Mouse (Mus musculus): ENCODE measurements around the gene B3galnt1. TPM values are rescaled to one million over a fixed set of nuclear protein-coding genes. Genes with fewer than 3 reads are reported as not detected.

Gene B3galnt1
- polyA plus RNA-seq, 1 experiment from 2014 or later: 29.2 TPM

- Histone ChIP-seq H3K9me3 (no peaks in the 10 kb centered on the region), H3K36me3 (replicated peaks) (no peaks in the 10 kb centered on the region), H3K4me1 (peaks cover 11% of the 10 kb centered on the region), H3K27me3 (ENCODE audit: poor library complexity, severe bottlenecking) (no peaks in the 10 kb centered on the region), H3K27ac (no peak overlapping the region), H3K4me3 (no peak overlapping the region)
- 88% methylated on average over 6 of the region's 6 CpGs for WGBS
- DNase-seq (ENCODE audit: extremely low spot score, low spot score): no peak
These were observed 39.3 kb downstream of the B3galnt1 start for GRCm38 (mm10) chr3:69559316-69559974.

GRCm38 (mm10) chr3:69556092-69556778, 42.5 kb downstream of the B3galnt1 start:
- H3K27ac ChIP-seq: no peak overlapping the region
- H3K36me3 ChIP-seq (replicated peaks): peaks cover 14% of the 10 kb centered on the region
- DNase-seq (ENCODE audit: extremely low spot score, low spot score): no peak
- no peaks in the 10 kb centered on the region for H3K9me3 ChIP-seq
- H3K27me3 ChIP-seq (ENCODE audit: poor library complexity, severe bottlenecking): no peaks in the 10 kb centered on the region
- 89% methylated on average over 12 of the region's 12 CpGs for WGBS
- no peak overlapping the region for H3K4me3 ChIP-seq
- H3K4me1 ChIP-seq: peaks cover 8% of the 10 kb centered on the region; the same call in 1 of the 2 replicates

- H3K36me3 ChIP-seq (replicated peaks): peaks cover 14% of the 10 kb centered on the region
- no peak overlapping the region for H3K4me3 ChIP-seq
- WGBS: 91% methylated on average over 6 of the region's 6 CpGs
- no peaks in the 10 kb centered on the region for H3K9me3 ChIP-seq
- no peak overlapping the region for H3K27ac ChIP-seq
- H3K4me1 ChIP-seq: peaks cover 8% of the 10 kb centered on the region; the same call in 1 of the 2 replicates
- no peak for DNase-seq (ENCODE audit: extremely low spot score, low spot score)
- H3K27me3 ChIP-seq (ENCODE audit: poor library complexity, severe bottlenecking): no peaks in the 10 kb centered on the region
These were observed 43.2 kb downstream of the B3galnt1 start for GRCm38 (mm10) chr3:69555511-69555910.

GRCm38 (mm10) chr3:69549602-69550001, 49.2 kb downstream of the B3galnt1 start:
- Histone ChIP-seq H3K4me3 (no peak overlapping the region), H3K27me3 (ENCODE audit: poor library complexity, severe bottlenecking) (no peaks in the 10 kb centered on the region), H3K36me3 (replicated peaks) (peaks cover 14% of the 10 kb centered on the region), H3K4me1 (0 out of 2 replicates have a peak, but pooled peaks cover 2% of the 10 kb centered on the region), H3K27ac (no peak overlapping the region), H3K9me3 (no peaks in the 10 kb centered on the region)
- DNase-seq (ENCODE audit: extremely low spot score, low spot score): no peak
- 80% methylated on average over 4 of the region's 4 CpGs for WGBS

- 89% methylated on average over 22 of the region's 22 CpGs for WGBS
- no peak overlapping the region for H3K27ac ChIP-seq
- peaks cover 11% of the 10 kb centered on the region for H3K36me3 ChIP-seq (replicated peaks)
- no peak for DNase-seq (ENCODE audit: extremely low spot score, low spot score)
- H3K4me1 ChIP-seq: 0 out of 2 replicates have a peak, but pooled peaks cover 2% of the 10 kb centered on the region
- no peaks in the 10 kb centered on the region for H3K9me3 ChIP-seq
- no peaks in the 10 kb centered on the region for H3K27me3 ChIP-seq (ENCODE audit: poor library complexity, severe bottlenecking)
- no peak overlapping the region for H3K4me3 ChIP-seq
These were observed 49.9 kb downstream of the B3galnt1 start for GRCm38 (mm10) chr3:69548704-69549455.

- Histone ChIP-seq H3K27me3 (ENCODE audit: poor library complexity, severe bottlenecking) (no peaks in the 10 kb centered on the region), H3K9me3 (no peaks in the 10 kb centered on the region), H3K4me1 (0 out of 2 replicates have a peak, but pooled peaks cover 2% of the 10 kb centered on the region), H3K4me3 (no peak overlapping the region), H3K36me3 (replicated peaks) (no peaks in the 10 kb centered on the region), H3K27ac (no peak overlapping the region)
- DNase-seq (ENCODE audit: extremely low spot score, low spot score): no peak
- 85% methylated on average over 5 of the region's 5 CpGs for WGBS
These were observed 53.7 kb downstream of the B3galnt1 start for GRCm38 (mm10) chr3:69545017-69545416.

- WGBS: 89% methylated on average over 1 of the region's 1 CpGs
- H3K9me3 ChIP-seq: no peaks in the 10 kb centered on the region
- H3K4me1 ChIP-seq: peaks cover 12% of the 10 kb centered on the region
- H3K27me3 ChIP-seq (ENCODE audit: poor library complexity, severe bottlenecking): no peaks in the 10 kb centered on the region
- no peak overlapping the region for H3K27ac ChIP-seq
- no peak for DNase-seq (ENCODE audit: extremely low spot score, low spot score)
- H3K4me3 ChIP-seq: no peak overlapping the region
- no peaks in the 10 kb centered on the region for H3K36me3 ChIP-seq (replicated peaks)
These were observed 55.0 kb downstream of the B3galnt1 start for GRCm38 (mm10) chr3:69543730-69544129.

- H3K27ac ChIP-seq: 0 out of 2 replicates have a peak overlapping the region, but pooled peaks have one; percentile 44
These were observed 55.8 kb downstream of the B3galnt1 start for GRCm38 (mm10) chr3:69542962-69543361.

GRCm38 (mm10) chr3:69535941-69536647, 62.7 kb downstream of the B3galnt1 start:
- Histone ChIP-seq H3K27ac (peak overlapping the region; percentile 60; the same call in 1 of the 2 replicates), H3K27me3 (ENCODE audit: poor library complexity, severe bottlenecking) (peaks cover 10% of the 10 kb centered on the region; the same call in 1 of the 2 replicates), H3K36me3 (replicated peaks) (no peaks in the 10 kb centered on the region), H3K4me1 (peaks cover 44% of the 10 kb centered on the region), H3K9me3 (no peaks in the 10 kb centered on the region), H3K4me3 (peak overlapping the region; percentile 7; the same call in 1 of the 2 replicates)
- DNase-seq (ENCODE audit: extremely low spot score, low spot score): peak; percentile 33
- 60% methylated on average over 25 of the region's 25 CpGs for WGBS

More at GRCm38 (mm10) chr3:69542962-69543361, 55.8 kb downstream of the B3galnt1 start:
- 85% methylated on average over 8 of the region's 8 CpGs for WGBS
- Histone ChIP-seq H3K36me3 (replicated peaks) (no peaks in the 10 kb centered on the region), H3K27me3 (ENCODE audit: poor library complexity, severe bottlenecking) (no peaks in the 10 kb centered on the region), H3K9me3 (no peaks in the 10 kb centered on the region), H3K4me3 (no peak overlapping the region), H3K4me1 (peaks cover 13% of the 10 kb centered on the region)
- DNase-seq (ENCODE audit: extremely low spot score, low spot score): no peak

GRCm38 (mm10) chr3:69535486-69535885, 63.3 kb downstream of the B3galnt1 start:
- Histone ChIP-seq H3K36me3 (replicated peaks) (no peaks in the 10 kb centered on the region), H3K4me3 (no peak overlapping the region), H3K9me3 (no peaks in the 10 kb centered on the region), H3K4me1 (peaks cover 44% of the 10 kb centered on the region), H3K27ac (no peak overlapping the region), H3K27me3 (ENCODE audit: poor library complexity, severe bottlenecking) (peaks cover 10% of the 10 kb centered on the region; the same call in 1 of the 2 replicates)
- DNase-seq (ENCODE audit: extremely low spot score, low spot score): no peak
- 88% methylated on average over 10 of the region's 10 CpGs for WGBS

- Histone ChIP-seq H3K36me3 (replicated peaks) (no peaks in the 10 kb centered on the region), H3K4me3 (no peak overlapping the region), H3K27me3 (ENCODE audit: poor library complexity, severe bottlenecking) (peaks cover 10% of the 10 kb centered on the region; the same call in 1 of the 2 replicates), H3K4me1 (peaks cover 31% of the 10 kb centered on the region), H3K9me3 (no peaks in the 10 kb centered on the region), H3K27ac (no peak overlapping the region)
- DNase-seq (ENCODE audit: extremely low spot score, low spot score): no peak
- 85% methylated on average over 4 of the region's 4 CpGs for WGBS
These were observed 66.1 kb downstream of the B3galnt1 start for GRCm38 (mm10) chr3:69532687-69533086.

GRCm38 (mm10) chr3:69531511-69531910, 67.2 kb downstream of the B3galnt1 start:
- no peaks in the 10 kb centered on the region for H3K9me3 ChIP-seq
- peaks cover 10% of the 10 kb centered on the region; the same call in 1 of the 2 replicates for H3K27me3 ChIP-seq (ENCODE audit: poor library complexity, severe bottlenecking)
- no peak for DNase-seq (ENCODE audit: extremely low spot score, low spot score)
- no peak overlapping the region for H3K27ac ChIP-seq
- WGBS: 83% methylated on average over 9 of the region's 9 CpGs
- peaks cover 19% of the 10 kb centered on the region for H3K4me1 ChIP-seq
- H3K36me3 ChIP-seq (replicated peaks): no peaks in the 10 kb centered on the region
- H3K4me3 ChIP-seq: no peak overlapping the region
